Comparison of ENCODE assay signal across 25 mouse cellular contexts in the genomic region with DNA sequence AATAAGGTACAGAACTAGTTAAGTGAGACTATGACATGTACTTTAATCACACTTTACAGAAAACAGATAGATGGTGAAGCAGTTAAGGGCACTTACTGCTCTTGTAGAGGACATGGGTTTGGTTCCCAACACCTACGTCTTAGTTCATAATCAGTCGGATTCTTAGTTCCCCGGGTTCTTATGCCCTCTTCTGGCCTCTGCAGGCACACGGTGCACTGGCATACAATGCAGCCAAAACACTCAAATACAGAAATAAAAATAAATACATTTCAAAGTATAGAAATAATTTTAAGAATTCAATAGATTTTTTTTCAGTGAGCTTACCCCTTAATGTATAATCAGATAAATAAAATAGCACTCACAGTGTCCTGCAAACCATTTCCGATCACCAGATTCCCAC.
DNase-seq lines count a peak whose midpoint lies in the region; ATAC-seq and TF ChIP-seq lines count a peak whose summit lies in the region.
"Had no signal": no experiment of that assay in that cellular context is flagged by ENCODE, and none has a peak within 500 bp of the region (broad histone marks: within the 10 kb centered on the region; RNA-seq: fewer than 3 reads in every experiment).

No protein-coding gene starts in this region.

- no peak for DNase-seq in hindbrain, postnatal 0 days (ENCODE audit: low spot score)
- no peak for DNase-seq in hindbrain, embryonic 11.5 days (ENCODE audit: low spot score)
- DNase-seq in CH12.LX (ENCODE audit: extremely low read depth) (no peak), ES-CJ7 (ENCODE audit: low read depth, low spot score) (peak; percentile 15)
- no peak for DNase-seq in frontal cortex, adult 2 months (ENCODE audit: extremely low spot score in 1 of 2, low spot score in 1 of 2)
- DNase-seq: adrenal gland, postnatal 25 days; cerebellum, adult 9-11 months; kidney, adult 9 months; kidney, postnatal 14 days; layer of hippocampus, postnatal 36 days; lung, adult 18-20 months; lung, postnatal 14 days; right cerebral cortex, adult 18-20 months; right cerebral cortex, postnatal 4 days; thymus, adult 18-20 months; thymus, postnatal 4 days had no signal

- no peaks in the 10 kb centered on the region for H3K36me3 ChIP-seq in hindbrain, postnatal 0 days (ENCODE audit: insufficient read depth, low read length)
- H3K36me3 ChIP-seq in hindbrain, embryonic 11.5 days (ENCODE audit: control insufficient read depth, insufficient read depth, low read length), result no peaks in the 10 kb centered on the region
- H3K36me3 ChIP-seq in CH12.LX (replicated peaks in 1 of 2; ENCODE audit: control insufficient read depth in 1 of 2, insufficient read depth in 1 of 2, low read length in 1 of 2), result no peaks in the 10 kb centered on the region
- H3K36me3 ChIP-seq in forebrain, embryonic 15.5 days, result no peaks in the 10 kb centered on the region
- H3K36me3 ChIP-seq: embryonic facial prominence, embryonic 10.5 days; limb, embryonic 12.5 days; midbrain, embryonic 15.5 days; neural tube, embryonic 13.5 days; stomach, embryonic 15.5 days had no signal

- H3K27me3 ChIP-seq in hindbrain, postnatal 0 days (ENCODE audit: insufficient read depth, low read length), result no peaks in the 10 kb centered on the region; the same call in 1 of the 2 replicates
- H3K27me3 ChIP-seq in hindbrain, embryonic 11.5 days (ENCODE audit: control insufficient read depth, insufficient read depth, low read length), result no peaks in the 10 kb centered on the region
- no peaks in the 10 kb centered on the region for H3K27me3 ChIP-seq in CH12.LX (replicated peaks)
- no peaks in the 10 kb centered on the region for H3K27me3 ChIP-seq in forebrain, embryonic 15.5 days
- H3K27me3 ChIP-seq: limb, embryonic 12.5 days; midbrain, embryonic 15.5 days; neural tube, embryonic 13.5 days; stomach, embryonic 15.5 days had no signal

- peak; percentile 48 for TF ChIP-seq RAD21 in CH12.LX (IDR thresholded peaks at IDR 0.05; ENCODE audit: low read depth, low read length)

- no peaks in the 10 kb centered on the region for H3K9me3 ChIP-seq in hindbrain, postnatal 0 days (ENCODE audit: low read length)
- H3K9me3 ChIP-seq in hindbrain, embryonic 11.5 days (ENCODE audit: control insufficient read depth, low read length), result no peaks in the 10 kb centered on the region
- H3K9me3 ChIP-seq in CH12.LX (replicated peaks; ENCODE audit: low read length), result no peaks in the 10 kb centered on the region
- no peaks in the 10 kb centered on the region; the same call in 1 of the 2 replicates for H3K9me3 ChIP-seq in forebrain, embryonic 15.5 days
- H3K9me3 ChIP-seq: embryonic facial prominence, embryonic 10.5 days; limb, embryonic 12.5 days; midbrain, embryonic 15.5 days; neural tube, embryonic 13.5 days; stomach, embryonic 15.5 days had no signal

- TF ChIP-seq EP300 in CH12.LX (IDR thresholded peaks at IDR 0.05; ENCODE audit: low read length), result no peak

- in situ Hi-C loops in CH12.LX (cut with MboI; ENCODE audit: low pct_ligation_motif_present, low pct_unique_long_range_greater_than_20kb, low sequenced_read_pairs), result no loop called here

- 0 out of 2 replicates have a peak, but pooled peaks have one; percentile 14 for TF ChIP-seq CTCF in hindbrain, postnatal 0 days (IDR thresholded peaks at IDR 0.05; ENCODE audit: low read depth)
- TF ChIP-seq CTCF in CH12.LX (conservative IDR thresholded peaks at IDR 0.05 in 1 of 2, IDR thresholded peaks at IDR 0.05 in 1 of 2; ENCODE audit: low read depth in 2 of 2, low read length in 2 of 2), result peak in 1 of 2 experiments; percentile 58; a peak in 2 of 4 replicates

- TF ChIP-seq POLR2A in CH12.LX (IDR thresholded peaks at IDR 0.05; ENCODE audit: low read depth, low read length), result no peak

- dilution Hi-C loops in CH12.LX (cut with MboI; ENCODE audit: extremely low pct_ligation_motif_present, extremely low pct_unique_long_range_greater_than_20kb, low sequenced_read_pairs), result no loop called here

- H3K27ac ChIP-seq in hindbrain, postnatal 0 days, result no peak overlapping the region
- H3K27ac ChIP-seq in hindbrain, embryonic 11.5 days (ENCODE audit: low read depth, low read length), result no peak overlapping the region
- H3K27ac ChIP-seq in CH12.LX (ENCODE audit: insufficient read depth, low read depth), result no peak overlapping the region
- H3K27ac ChIP-seq in forebrain, embryonic 15.5 days (replicated peaks), result peak overlapping the region; percentile 78
- H3K27ac ChIP-seq: embryonic facial prominence, embryonic 10.5 days; limb, embryonic 12.5 days; stomach, embryonic 15.5 days had no signal

- no peak overlapping the region for H3K4me2 ChIP-seq in hindbrain, postnatal 0 days (ENCODE audit: low read depth, low read length)
- no peak overlapping the region for H3K4me2 ChIP-seq in hindbrain, embryonic 11.5 days (replicated peaks; ENCODE audit: low read depth, low read length)
- H3K4me2 ChIP-seq in CH12.LX (ENCODE audit: insufficient read depth, low read depth, poor library complexity, severe bottlenecking), result 0 out of 2 replicates have a peak overlapping the region, but pooled peaks have one; percentile 6
- H3K4me2 ChIP-seq in forebrain, embryonic 15.5 days (replicated peaks), result no peak overlapping the region
- H3K4me2 ChIP-seq: heart, embryonic 11.5 days; limb, embryonic 12.5 days; liver, embryonic 11.5 days; stomach, embryonic 15.5 days had no signal

- no peaks in the 10 kb centered on the region for H3K79me2 ChIP-seq in CH12.LX (replicated peaks; ENCODE audit: control insufficient read depth, extremely low read depth, insufficient read depth, poor library complexity, severe bottlenecking)

- no peak overlapping the region for H3K9ac ChIP-seq in hindbrain, postnatal 0 days (replicated peaks; ENCODE audit: low read length)
- no peak overlapping the region for H3K9ac ChIP-seq in hindbrain, embryonic 11.5 days (ENCODE audit: low read depth, low read length)
- H3K9ac ChIP-seq in CH12.LX (ENCODE audit: insufficient read depth, low read depth), result no peak overlapping the region
- no peak overlapping the region for H3K9ac ChIP-seq in forebrain, embryonic 15.5 days (replicated peaks)
- H3K9ac ChIP-seq: limb, embryonic 12.5 days; midbrain, embryonic 15.5 days; neural tube, embryonic 13.5 days; stomach, embryonic 15.5 days had no signal

- no peak for ATAC-seq in hindbrain, postnatal 0 days
- no peak for ATAC-seq in hindbrain, embryonic 11.5 days (ENCODE audit: low FRiP score)
- no peak for ATAC-seq in forebrain, embryonic 15.5 days (replicated peaks)
- ATAC-seq in frontal cortex, adult (ENCODE audit: low TSS enrichment), result no peak
- ATAC-seq: midbrain, embryonic 15.5 days had no signal

- H3K4me3 ChIP-seq in hindbrain, postnatal 0 days (ENCODE audit: low read length), result no peak overlapping the region
- no peak overlapping the region for H3K4me3 ChIP-seq in hindbrain, embryonic 11.5 days (ENCODE audit: low read depth, low read length)
- H3K4me3 ChIP-seq in CH12.LX (replicated peaks in 1 of 3; ENCODE audit: low read depth in 2 of 3, low read length in 2 of 3, poor library complexity in 1 of 3), result no peak overlapping the region
- H3K4me3 ChIP-seq in forebrain, embryonic 15.5 days, result no peak overlapping the region
- H3K4me3 ChIP-seq: embryonic facial prominence, embryonic 10.5 days; limb, embryonic 12.5 days; midbrain, embryonic 15.5 days; neural tube, embryonic 13.5 days; stomach, embryonic 15.5 days had no signal

- H3K4me1 ChIP-seq in hindbrain, postnatal 0 days (ENCODE audit: insufficient read depth, low read length), result no peaks in the 10 kb centered on the region
- no peaks in the 10 kb centered on the region for H3K4me1 ChIP-seq in hindbrain, embryonic 11.5 days (replicated peaks; ENCODE audit: control insufficient read depth, insufficient read depth, low read length)
- H3K4me1 ChIP-seq in CH12.LX (ENCODE audit: control insufficient read depth in 1 of 2, insufficient read depth in 2 of 2), result no peaks in the 10 kb centered on the region
- H3K4me1 ChIP-seq in forebrain, embryonic 15.5 days, result peaks cover 20% of the 10 kb centered on the region
- H3K4me1 ChIP-seq: embryonic facial prominence, embryonic 10.5 days; stomach, embryonic 15.5 days had no signal

- WGBS in hindbrain, postnatal 0 days, result 71% methylated on average over 5 of the region's 5 CpGs
- WGBS in hindbrain, embryonic 11.5 days, result 72% methylated on average over 5 of the region's 5 CpGs
- 63% methylated on average over 5 of the region's 5 CpGs for WGBS in forebrain, embryonic 15.5 days

TF ChIP-seq in CH12.LX, 34 proteins besides CTCF, POLR2A, EP300 and RAD21:
- no peak for TF ChIP-seq ETS1 (conservative IDR thresholded peaks at IDR 0.05; ENCODE audit: low read depth, low read length)
- TF ChIP-seq SMC3 (IDR thresholded peaks at IDR 0.05; ENCODE audit: low read depth, low read length), result peak; percentile 60
